Mouse (Mus musculus) adrenal gland, adult 8-10 months (tissue): ENCODE measurements around the gene Thsd4. TPM values are rescaled to one million over a fixed set of nuclear protein-coding genes. Genes with fewer than 3 reads are reported as not detected.
"Not testable (repeated sequence)": the region's sequence is repeated elsewhere in the genome, so short reads cannot be mapped to it uniquely, and the experiment has no call there.

ENCODE experiments used
- DNase-seq: peaks from one replicate; pipeline ENCODE4 v3.0.0; 2022
- total RNA-seq, 4 experiments: library from RNA; stranded (reverse); gene quantifications; 2 replicates each; pipeline ENCODE4 v1.2.4; 2022

Thsd4 gene
- total RNA-seq, 4 experiments from 2014 or later: 4.2 to 8.1 (median 6.3) TPM

GRCm38 (mm10) chr9:60200436-60200835 is 321.4 kb downstream of the Thsd4 start:
- no peak for DNase-seq

- DNase-seq: no peak
Measured at GRCm38 (mm10) chr9:60198530-60199200, 323.2 kb downstream of the Thsd4 start.

GRCm38 (mm10) chr9:60195502-60195901 is 326.3 kb downstream of the Thsd4 start:
- no peak for DNase-seq

- DNase-seq: no peak
Measured at GRCm38 (mm10) chr9:60194905-60195304, 326.9 kb downstream of the Thsd4 start.

- DNase-seq: peak; percentile 36
Measured at GRCm38 (mm10) chr9:60192321-60192720, 329.5 kb downstream of the Thsd4 start.

- DNase-seq: peak; percentile 31
Measured at GRCm38 (mm10) chr9:60187437-60187836, 334.4 kb downstream of the Thsd4 start.

GRCm38 (mm10) chr9:60186948-60187347 is 334.9 kb downstream of the Thsd4 start:
- no peak for DNase-seq

- no peak for DNase-seq
Measured at GRCm38 (mm10) chr9:60184083-60184482, 337.8 kb downstream of the Thsd4 start.

- DNase-seq: peak; percentile 48
Measured at GRCm38 (mm10) chr9:60182371-60182770, 339.5 kb downstream of the Thsd4 start.

- DNase-seq: peak; percentile 68
Measured at GRCm38 (mm10) chr9:60180936-60181335, 340.9 kb downstream of the Thsd4 start.

- no peak for DNase-seq
Measured at GRCm38 (mm10) chr9:60180114-60180513, 341.7 kb downstream of the Thsd4 start.

- no peak for DNase-seq
Measured at GRCm38 (mm10) chr9:60176311-60176710, 345.5 kb downstream of the Thsd4 start.

- DNase-seq: not testable (repeated sequence)
Measured at GRCm38 (mm10) chr9:60172459-60173060, 349.3 kb downstream of the Thsd4 start.

- no peak for DNase-seq
Measured at GRCm38 (mm10) chr9:60166990-60167389, 354.9 kb downstream of the Thsd4 start.

GRCm38 (mm10) chr9:60160855-60161254 is 361.0 kb downstream of the Thsd4 start:
- DNase-seq: no peak

GRCm38 (mm10) chr9:60160194-60160593 is 361.7 kb downstream of the Thsd4 start:
- no peak for DNase-seq

GRCm38 (mm10) chr9:60152990-60153389 is 368.9 kb downstream of the Thsd4 start:
- DNase-seq: no peak

- no peak for DNase-seq
Measured at GRCm38 (mm10) chr9:60151897-60152627, 369.8 kb downstream of the Thsd4 start.

- no peak for DNase-seq
Measured at GRCm38 (mm10) chr9:60150511-60150910, 371.3 kb downstream of the Thsd4 start.

- DNase-seq: no peak
Measured at GRCm38 (mm10) chr9:60148988-60149387, 372.9 kb downstream of the Thsd4 start.

- no peak for DNase-seq
Measured at GRCm38 (mm10) chr9:60147401-60147800, 374.4 kb downstream of the Thsd4 start.

- DNase-seq: no peak
Measured at GRCm38 (mm10) chr9:60143816-60144215, 378.0 kb downstream of the Thsd4 start.

- DNase-seq: no peak
Measured at GRCm38 (mm10) chr9:60141081-60141514, 380.7 kb downstream of the Thsd4 start.

- no peak for DNase-seq
Measured at GRCm38 (mm10) chr9:60140411-60140810, 381.4 kb downstream of the Thsd4 start.
